Mouse (Mus musculus) intestine, postnatal 0 days (tissue): ENCODE data around the gene Top2a. TPM values are rescaled to one million over a fixed set of nuclear protein-coding genes. Genes with fewer than 3 reads are reported as not detected.
A peak's percentile ranks its signal among the peaks of the same experiment; 100 is the strongest.

Experiments used
- ATAC-seq: fragments of 200-750 bp; cut with Nextera tagmentation; 2 replicates; pipeline ENCODE4 v1.8.0; 2017; ENCODE audit warnings: mild to moderate bottlenecking, moderate TSS enrichment, moderate library complexity
- H3K27ac ChIP-seq: fragments of 300-500 bp; sonication (generic); 2 replicates; pipeline ENCODE4 v1.5.1; 2014; ENCODE audit warnings: mild to moderate bottlenecking, low read depth, low read length, moderate library complexity
- H3K27me3 ChIP-seq: fragments of 300-500 bp; sonication (generic); replicated peaks from 2 replicates; pipeline ENCODE4 v1.6.1; 2014; ENCODE audit warnings: low read length, mixed read lengths; ENCODE audit not compliant: control insufficient read depth, insufficient read depth
- H3K36me3 ChIP-seq: fragments of 300-500 bp; sonication (generic); 2 replicates; pipeline ENCODE4 v1.6.1; 2014; ENCODE audit warnings: mild to moderate bottlenecking, moderate library complexity; ENCODE audit not compliant: control insufficient read depth, insufficient read depth
- H3K4me1 ChIP-seq: fragments of 300-500 bp; sonication (generic); replicated peaks from 2 replicates; pipeline ENCODE4 v1.6.1; 2014; ENCODE audit warnings: antibody characterized with exemption, low read length, mixed read lengths; ENCODE audit not compliant: control insufficient read depth, insufficient read depth
- H3K4me2 ChIP-seq: fragments of 300-500 bp; sonication (generic); replicated peaks from 2 replicates; pipeline ENCODE4 v1.6.1; 2014; ENCODE audit warnings: low read depth, mild to moderate bottlenecking, moderate library complexity
- H3K4me3 ChIP-seq: fragments of 300-500 bp; sonication (generic); 2 replicates; pipeline ENCODE4 v1.5.1; 2014; ENCODE audit warnings: low read depth, low read length
- H3K9ac ChIP-seq: fragments of 300-500 bp; sonication (generic); 2 replicates; pipeline ENCODE4 v1.6.1; 2014; ENCODE audit warnings: mild to moderate bottlenecking, low read depth, low read length
- H3K9me3 ChIP-seq: fragments of 300-500 bp; sonication (generic); 2 replicates; pipeline ENCODE4 v1.6.1; 2016; ENCODE audit warnings: mixed run types; ENCODE audit not compliant: control insufficient read depth
- CTCF ChIP-seq: sonication (generic); IDR thresholded peaks from 2 replicates; pipeline ENCODE4 v1.5.1; 2016; ENCODE audit warnings: low read depth, mild to moderate bottlenecking, control low read depth, antibody characterized with exemption, moderate library complexity
- WGBS: fragments of 180-500 bp; shearing (Covaris S2); extraction: QIAGEN DNeasy Blood & Tissue Kit; methylation state at CpG from one replicate; pipeline ENCODE4 v1.1.7; 2014; 5-methylcytosine and 5-hydroxymethylcytosine counted together
- polyA plus RNA-seq: library from polyadenylated mRNA; unstranded; fragments of >200 nt; fragmentation: Nextera tagmentation; extraction: Ambion mirVana; gene quantifications from 2 replicates; pipeline ENCODE4 v1.2.1, GENCODE M21; 2015

The Top2a gene
- polyA plus RNA-seq, 1 experiment from 2014 or later = 41.8 TPM

- H3K27me3 ChIP-seq = no peaks in the 10 kb centered on the region
- no peak overlapping the region for H3K27ac ChIP-seq
- no peaks in the 10 kb centered on the region for H3K9me3 ChIP-seq
- H3K9ac ChIP-seq = no peak overlapping the region
- H3K36me3 ChIP-seq = peaks cover 75% of the 10 kb centered on the region
- no peak overlapping the region for H3K4me3 ChIP-seq
- 64% methylated on average over 16 of the region's 17 CpGs for WGBS
- H3K4me1 ChIP-seq = peaks cover 11% of the 10 kb centered on the region; the same call in 1 of the 2 replicates
- ATAC-seq = no peak
- no peak overlapping the region for H3K4me2 ChIP-seq
- TF ChIP-seq CTCF = no peak
These were observed 54.5 kb downstream of the Top2a start for GRCm38 (mm10) chr11:98969496-98969927.

GRCm38 (mm10) chr11:98968716-98969495 is 55.1 kb downstream of the Top2a start:
- Histone ChIP-seq H3K27ac (no peak overlapping the region), H3K27me3 (no peaks in the 10 kb centered on the region), H3K4me2 (no peak overlapping the region), H3K4me1 (peaks cover 16% of the 10 kb centered on the region; the same call in 1 of the 2 replicates), H3K4me3 (no peak overlapping the region), H3K9ac (no peak overlapping the region), H3K36me3 (peaks cover 71% of the 10 kb centered on the region), H3K9me3 (no peaks in the 10 kb centered on the region)
- 34% methylated on average over 20 of the region's 20 CpGs for WGBS
- TF ChIP-seq CTCF = no peak
- no peak for ATAC-seq

GRCm38 (mm10) chr11:98968079-98968478 is 55.9 kb downstream of the Top2a start:
- TF ChIP-seq CTCF = no peak
- peaks cover 63% of the 10 kb centered on the region for H3K36me3 ChIP-seq
- no peaks in the 10 kb centered on the region for H3K27me3 ChIP-seq
- H3K4me3 ChIP-seq = no peak overlapping the region
- no peak overlapping the region for H3K4me2 ChIP-seq
- ATAC-seq = no peak
- H3K4me1 ChIP-seq = peaks cover 17% of the 10 kb centered on the region
- 54% methylated on average over 16 of the region's 16 CpGs for WGBS
- no peak overlapping the region; the same call in 1 of the 2 replicates for H3K27ac ChIP-seq
- H3K9ac ChIP-seq = no peak overlapping the region
- no peaks in the 10 kb centered on the region for H3K9me3 ChIP-seq

GRCm38 (mm10) chr11:98966499-98967141 is 57.4 kb downstream of the Top2a start:
- H3K4me2 ChIP-seq = peak overlapping the region; percentile 98
- ATAC-seq = no peak
- peaks cover 52% of the 10 kb centered on the region for H3K36me3 ChIP-seq
- no peak overlapping the region for H3K27ac ChIP-seq
- peaks cover 28% of the 10 kb centered on the region for H3K4me1 ChIP-seq
- no peaks in the 10 kb centered on the region for H3K9me3 ChIP-seq
- no peak overlapping the region for H3K4me3 ChIP-seq
- no peak overlapping the region for H3K9ac ChIP-seq
- TF ChIP-seq CTCF = peak; percentile 63
- no peaks in the 10 kb centered on the region for H3K27me3 ChIP-seq
- 44% methylated on average over 9 of the region's 9 CpGs for WGBS

GRCm38 (mm10) chr11:98965416-98966077 is 58.4 kb downstream of the Top2a start:
- no peak for TF ChIP-seq CTCF
- Histone ChIP-seq H3K4me3 (peak overlapping the region; percentile 81), H3K4me2 (peak overlapping the region; percentile 98), H3K27me3 (no peaks in the 10 kb centered on the region), H3K36me3 (peaks cover 41% of the 10 kb centered on the region), H3K4me1 (peaks cover 28% of the 10 kb centered on the region), H3K9ac (peak overlapping the region; percentile 18; the same call in 1 of the 2 replicates), H3K27ac (peak overlapping the region; percentile 81), H3K9me3 (no peaks in the 10 kb centered on the region)
- no peak for ATAC-seq
- 22% methylated on average over 9 of the region's 11 CpGs for WGBS
